Mouse (Mus musculus) NIH3T3 (cell line): ENCODE measurements around the gene Rtl8a.
"Not testable (repeated sequence)": the region's sequence is repeated elsewhere in the genome, so short reads cannot be mapped to it uniquely, and the experiment has no call there.

Source experiments
- DNase-seq: peaks from one replicate; pipeline ENCODE4 v3.0.0-alpha.2; 2012; ENCODE audit warnings: low read depth

Gene Rtl8a

DNA sequence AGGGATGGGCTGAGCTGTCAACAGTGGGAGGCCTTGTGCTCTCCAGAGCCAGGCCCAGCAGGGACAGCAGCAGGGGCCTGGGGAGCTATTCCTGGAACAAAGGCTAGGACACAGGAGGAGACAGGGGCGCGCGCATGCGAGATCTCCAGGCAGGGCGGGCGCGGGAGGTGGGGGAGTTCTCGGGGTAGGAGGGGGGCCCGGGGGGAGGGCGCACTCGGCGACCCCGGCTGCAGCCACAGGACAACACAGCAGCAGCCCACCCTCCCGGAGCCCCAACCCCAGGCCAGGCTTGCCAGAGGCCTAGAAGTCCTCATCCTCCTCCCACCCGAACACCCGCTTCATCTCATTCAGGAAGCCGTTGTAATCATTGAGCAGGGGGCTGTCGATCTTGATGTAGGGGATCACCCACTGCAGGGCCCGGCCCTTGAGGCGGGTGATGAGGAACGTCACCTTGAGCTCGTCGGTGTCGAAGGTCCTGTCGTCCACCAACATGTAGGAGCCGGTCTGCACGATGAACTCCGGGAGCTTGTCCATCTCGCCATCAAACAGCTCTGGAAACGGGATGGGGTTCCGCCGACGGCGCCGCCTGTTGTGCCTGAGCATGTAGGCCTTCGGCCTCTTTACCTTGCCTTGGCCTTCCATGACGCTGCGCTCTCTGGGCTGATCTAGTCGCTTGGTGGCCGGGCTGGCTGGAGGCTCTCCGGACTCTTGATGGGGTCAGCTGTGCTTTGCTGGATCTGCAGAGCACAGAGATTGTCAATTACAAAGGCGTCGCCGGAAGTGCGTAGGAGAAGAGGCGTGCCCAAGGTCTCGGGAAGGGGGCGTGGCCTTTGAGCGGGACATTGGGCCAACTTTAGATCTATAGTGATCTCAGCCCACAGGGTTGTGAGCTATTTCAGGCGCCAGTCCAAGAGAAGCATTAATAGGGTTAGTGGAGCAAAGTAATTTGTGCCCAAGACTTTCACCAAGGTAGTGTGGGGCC is at the start of gene Rtl8a:
Gene Rtl8a (minus strand): TSS at position 703 of the 982 bp plus-strand sequence.
- peak; percentile 93 for DNase-seq

DNA sequence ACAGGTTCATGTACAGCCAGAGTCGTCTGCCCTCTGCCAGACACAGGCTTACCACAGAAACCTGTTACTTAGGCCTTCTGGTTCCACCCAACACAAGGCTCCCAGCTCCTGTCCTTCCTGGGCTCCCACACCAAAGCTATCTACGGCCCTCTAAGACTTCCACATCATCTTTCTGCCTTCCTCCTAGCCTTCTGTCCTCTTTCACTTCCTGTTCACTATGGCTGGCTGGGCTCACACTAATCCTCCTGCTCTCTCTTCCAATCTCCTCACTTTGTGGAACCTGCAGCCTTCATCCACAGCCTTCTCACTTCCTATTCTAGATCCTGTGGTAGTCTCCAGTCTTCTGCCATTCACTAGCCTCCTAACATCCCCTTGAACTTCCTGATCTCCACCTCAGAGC is 49.7 kb upstream of the Rtl8a start:
- DNase-seq, result no peak

DNA sequence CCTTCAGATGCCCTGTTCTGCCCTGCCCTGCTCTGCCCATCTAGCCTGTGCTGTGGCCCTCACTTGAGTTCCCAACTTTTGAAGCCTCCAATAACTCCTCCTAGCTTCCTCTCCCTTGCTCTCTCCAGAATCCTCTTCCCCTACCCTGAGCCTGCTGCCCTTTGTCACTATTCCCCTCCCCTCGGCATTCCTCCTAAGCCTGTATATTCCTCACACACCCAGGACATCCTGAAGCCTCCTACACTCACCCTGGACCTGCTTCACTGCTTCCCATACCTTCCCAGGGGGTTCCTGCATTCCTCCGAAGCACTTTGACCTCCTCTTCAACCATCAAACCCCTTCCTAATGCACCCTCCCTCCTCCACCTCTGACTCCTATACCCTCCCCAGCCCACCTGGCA is 48.6 kb upstream of the Rtl8a start:
- DNase-seq, result no peak

DNA sequence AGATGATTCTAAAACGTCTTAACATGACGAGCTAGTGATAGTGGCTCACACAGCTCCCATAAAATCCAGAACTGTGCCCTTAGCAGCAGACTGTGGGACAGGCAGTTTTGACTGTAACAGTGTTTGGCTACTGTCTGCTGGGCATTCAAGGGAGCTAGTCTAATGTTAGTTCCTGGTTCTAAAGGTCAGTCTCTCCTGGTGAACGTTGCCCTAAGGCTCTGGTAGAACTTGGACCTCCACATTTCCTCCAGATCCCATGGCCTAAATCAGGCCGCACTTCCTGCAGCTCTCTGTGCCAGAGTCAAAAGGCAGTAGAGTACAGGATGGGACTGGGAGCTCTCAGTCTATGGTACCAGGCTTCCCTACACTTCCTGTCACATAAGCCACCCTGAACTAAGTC is 41.2 kb upstream of the Rtl8a start:
- not testable (repeated sequence) for DNase-seq

DNA sequence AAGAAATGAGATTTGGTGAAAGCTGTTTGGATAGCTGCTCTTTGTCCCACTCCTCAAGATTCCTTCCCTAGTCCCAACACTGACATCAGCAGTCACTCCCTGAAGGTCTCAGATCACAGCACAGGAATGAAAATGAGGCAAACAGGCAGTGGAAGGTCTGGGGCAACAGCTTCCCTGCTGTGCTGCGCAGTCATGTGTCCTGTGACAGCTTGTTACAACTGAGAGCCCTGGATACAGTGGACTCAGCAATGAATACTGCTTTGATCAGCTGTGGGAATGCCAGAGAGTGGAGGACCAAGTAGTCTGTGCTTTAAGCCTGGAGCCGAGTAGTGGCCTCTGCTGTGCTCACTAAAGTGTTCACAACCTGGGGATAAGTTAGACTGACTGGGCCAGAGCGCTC is 39.2 kb upstream of the Rtl8a start:
- not testable (repeated sequence) for DNase-seq

DNA sequence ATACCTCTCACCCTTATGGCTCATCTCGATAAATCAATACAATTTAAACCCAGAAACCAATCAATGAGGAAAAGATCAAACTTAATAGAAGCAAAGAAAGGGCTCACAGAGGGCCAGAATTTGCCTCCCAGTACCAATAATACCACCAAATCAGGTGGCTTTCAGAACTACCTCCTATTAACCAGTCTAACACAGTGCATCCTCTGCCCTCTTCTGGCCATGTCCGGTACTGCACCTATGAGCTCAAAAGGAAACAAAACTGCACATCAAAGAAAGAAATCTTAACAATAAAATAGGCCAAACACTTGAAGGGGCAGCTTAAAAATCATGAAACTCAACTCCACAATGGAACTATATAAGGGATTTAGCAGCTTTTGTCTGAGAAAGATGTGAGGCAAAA is 33.5 kb upstream of the Rtl8a start:
- DNase-seq, result not testable (repeated sequence)

DNA sequence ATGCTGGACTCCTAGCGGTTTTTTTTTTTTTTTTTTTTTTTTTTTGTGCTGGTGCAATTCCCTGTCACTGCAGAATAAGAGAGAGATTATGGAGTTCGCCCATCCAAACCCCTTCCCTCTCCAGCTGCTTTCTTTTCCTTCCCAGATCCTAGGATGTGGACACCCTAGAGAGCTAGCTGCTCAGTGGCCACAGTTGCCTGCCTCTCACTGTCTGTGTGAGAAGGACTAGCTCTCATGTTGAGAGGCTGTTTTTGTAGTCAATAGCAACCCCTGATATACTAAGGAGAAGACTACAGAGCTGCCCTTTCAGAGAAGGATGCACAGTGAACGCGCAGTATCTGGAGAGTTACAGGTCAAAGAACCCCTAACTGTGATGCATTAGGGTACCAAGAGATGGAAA is 27.2 kb upstream of the Rtl8a start:
- DNase-seq, result not testable (repeated sequence)

DNA sequence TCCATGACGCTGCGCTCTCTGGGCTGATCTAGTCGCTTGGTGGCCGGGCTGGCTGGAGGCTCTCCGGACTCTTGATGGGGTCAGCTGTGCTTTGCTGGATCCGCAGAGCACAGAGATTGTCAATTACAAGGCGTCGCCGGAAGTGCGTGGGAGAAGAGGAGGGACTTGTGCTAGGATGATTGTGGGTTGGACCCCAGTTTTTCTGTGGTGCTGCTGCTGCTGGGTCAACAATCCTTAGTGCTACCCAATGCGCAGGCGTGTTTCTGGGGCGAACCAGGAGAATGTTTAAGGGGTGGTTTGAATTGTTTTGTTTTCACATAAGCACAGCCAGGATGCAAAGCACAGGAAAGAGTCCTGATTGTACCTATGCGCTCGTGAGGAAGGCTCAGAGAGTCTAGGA is 26.8 kb upstream of the Rtl8a start, which contains the start of gene Rtl8b:
Gene Rtl8b (minus strand): TSS at position 115 of the 400 bp plus-strand sequence.
- DNase-seq, result peak; percentile 90

DNA sequence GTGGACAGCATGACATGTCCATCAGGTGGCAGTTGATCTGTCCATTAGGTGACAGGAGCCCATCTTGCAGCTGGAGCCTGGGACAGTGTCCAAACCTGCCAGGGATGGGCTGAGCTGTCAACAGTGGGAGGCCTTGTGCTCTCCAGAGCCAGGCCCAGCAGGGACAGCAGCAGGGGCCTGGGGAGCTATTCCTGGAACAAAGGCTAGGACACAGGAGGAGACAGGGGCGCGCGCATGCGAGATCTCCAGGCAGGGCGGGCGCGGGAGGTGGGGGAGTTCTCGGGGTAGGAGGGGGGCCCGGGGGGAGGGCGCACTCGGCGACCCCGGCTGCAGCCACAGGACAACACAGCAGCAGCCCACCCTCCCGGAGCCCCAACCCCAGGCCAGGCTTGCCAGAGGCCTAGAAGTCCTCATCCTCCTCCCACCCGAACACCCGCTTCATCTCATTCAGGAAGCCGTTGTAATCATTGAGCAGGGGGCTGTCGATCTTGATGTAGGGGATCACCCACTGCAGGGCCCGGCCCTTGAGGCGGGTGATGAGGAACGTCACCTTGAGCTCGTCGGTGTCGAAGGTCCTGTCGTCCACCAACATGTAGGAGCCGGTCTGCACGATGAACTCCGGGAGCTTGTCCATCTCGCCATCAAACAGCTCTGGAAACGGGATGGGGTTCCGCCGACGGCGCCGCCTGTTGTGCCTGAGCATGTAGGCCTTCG is 26.2 kb upstream of the Rtl8a start:
- not testable (repeated sequence) for DNase-seq

DNA sequence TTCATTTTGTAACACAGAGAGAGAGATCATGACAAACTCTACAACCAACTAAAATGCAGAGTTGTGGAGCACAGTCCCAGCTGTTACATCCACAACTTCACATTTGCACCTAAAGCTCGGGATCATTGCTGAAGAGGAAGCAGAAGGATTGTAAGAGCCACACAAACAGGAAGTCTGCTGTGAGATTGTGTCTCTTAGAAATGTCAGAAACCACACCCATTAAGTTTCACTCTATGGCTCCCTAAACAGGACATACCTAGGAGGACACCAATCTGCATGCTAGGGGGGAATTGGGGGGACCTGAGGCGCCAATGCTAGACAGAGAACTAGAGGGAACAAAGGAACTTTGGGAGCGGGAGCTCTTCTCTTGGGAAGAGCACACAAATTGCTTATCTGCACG is 9.4 kb upstream of the Rtl8a start:
- not testable (repeated sequence) for DNase-seq

DNA sequence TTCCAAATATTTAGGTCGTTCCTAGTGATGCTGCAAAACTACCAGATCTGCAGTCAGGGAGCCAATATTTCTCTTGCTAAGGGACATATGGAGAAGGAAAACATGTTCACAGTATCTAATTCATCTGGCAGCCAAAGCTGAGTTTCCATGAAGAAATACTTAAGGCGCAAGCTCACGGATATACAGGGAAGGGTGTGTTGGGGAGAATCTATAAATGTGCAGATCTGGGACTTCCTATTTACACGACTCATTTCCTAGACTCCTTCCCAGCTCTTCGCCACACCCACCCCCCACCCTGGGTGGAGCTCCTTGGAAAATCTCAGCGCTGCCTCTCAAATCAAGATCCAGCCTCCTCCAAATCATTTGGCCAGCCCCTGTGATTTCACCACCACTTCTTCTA is 2.4 kb upstream of the Rtl8a start:
- peak; percentile 3 for DNase-seq

DNA sequence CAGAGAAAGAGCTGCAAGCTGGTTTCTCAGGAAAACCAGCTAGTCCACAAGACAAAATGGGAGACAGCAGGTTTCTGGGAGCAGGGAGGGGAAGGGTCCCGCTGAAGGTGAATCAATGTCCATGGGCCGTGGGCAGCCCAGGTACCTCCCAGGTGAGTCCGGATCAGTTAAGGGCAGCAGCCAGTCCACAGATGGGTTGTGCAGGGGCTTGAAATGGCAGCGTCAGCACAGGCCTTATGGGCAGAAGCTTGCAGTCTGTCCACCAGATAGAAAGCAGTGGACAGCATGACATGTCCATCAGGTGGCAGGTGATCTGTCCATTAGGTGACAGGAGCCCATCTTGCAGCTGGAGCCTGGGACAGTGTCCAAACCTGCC is 890 bp downstream of the Rtl8a start:
- not testable (repeated sequence) for DNase-seq

DNA sequence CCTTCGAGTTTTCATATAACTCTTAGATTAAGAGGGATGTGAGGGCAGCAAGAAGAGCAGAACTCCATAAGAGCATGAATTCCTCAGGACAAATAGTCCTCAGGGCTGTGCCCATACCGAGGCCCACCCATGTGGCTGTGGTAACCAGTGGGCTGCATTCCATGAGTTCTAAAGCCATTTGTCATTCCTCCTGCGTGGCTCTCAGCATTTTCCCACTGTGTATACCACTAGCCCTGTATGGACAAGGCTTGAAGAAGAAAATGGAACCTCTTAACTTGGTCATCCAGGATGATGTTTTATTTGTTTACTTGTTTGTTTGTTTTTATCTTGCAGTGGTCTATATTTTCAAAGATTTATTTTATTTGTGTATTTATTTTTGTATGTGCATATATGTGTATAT is 5.4 kb downstream of the Rtl8a start:
- not testable (repeated sequence) for DNase-seq

DNA sequence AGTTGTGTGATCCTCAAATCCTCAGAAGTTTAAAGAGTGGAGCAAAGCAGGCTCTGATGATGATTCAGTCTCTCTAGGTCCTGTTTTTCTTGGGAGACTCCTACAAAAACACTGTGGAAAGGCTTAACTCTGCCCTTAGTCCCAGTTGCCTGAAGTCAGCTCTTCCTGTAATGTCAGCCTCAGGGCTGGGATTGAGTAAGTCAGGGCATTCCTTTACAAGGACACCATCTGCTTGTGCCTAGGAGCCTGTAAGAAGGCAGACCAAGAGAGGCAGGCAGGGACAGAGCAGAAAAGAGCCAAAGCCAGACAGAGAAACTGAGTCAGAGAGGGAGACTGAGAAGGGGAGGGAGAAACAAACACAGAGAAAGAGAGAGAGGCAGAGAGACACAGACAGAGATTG is 32.1 kb downstream of the Rtl8a start:
- not testable (repeated sequence) for DNase-seq

DNA sequence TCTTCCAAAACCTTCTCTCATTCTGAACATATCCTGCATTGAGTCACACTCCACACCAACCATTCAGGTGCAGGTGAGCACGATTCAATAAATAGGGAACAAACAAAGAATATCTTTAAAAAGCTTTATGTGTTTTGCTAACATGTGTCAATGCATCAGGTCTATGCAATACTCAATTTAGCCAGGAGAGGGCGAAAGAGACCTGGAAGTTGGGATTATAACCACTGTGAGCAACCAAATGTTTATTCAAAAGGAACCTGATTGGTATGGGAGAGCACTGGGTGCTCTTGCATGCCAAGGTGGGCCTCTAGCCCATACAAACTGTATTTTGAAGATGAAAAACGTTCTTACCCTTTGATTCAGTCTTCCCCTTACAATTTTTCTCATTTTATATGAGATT is 32.9 kb downstream of the Rtl8a start:
- peak; percentile 81 for DNase-seq

DNA sequence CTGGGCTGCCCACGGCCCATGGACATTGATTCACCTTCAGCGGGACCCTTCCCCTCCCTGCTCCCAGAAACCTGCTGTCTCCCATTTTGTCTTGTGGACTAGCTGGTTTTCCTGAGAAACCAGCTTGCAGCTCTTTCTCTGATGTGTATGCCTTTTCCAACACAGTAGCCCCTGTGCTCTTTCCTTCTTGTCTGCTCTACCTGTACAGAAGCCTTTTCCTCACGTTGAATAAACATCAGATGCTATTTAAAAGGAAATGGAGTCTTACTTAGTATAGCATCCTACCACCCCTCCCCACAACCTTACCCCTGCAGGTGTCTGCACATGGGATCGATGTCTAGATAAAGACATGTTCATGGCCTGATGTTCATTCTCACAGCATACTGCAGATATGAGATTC is 34.6 kb downstream of the Rtl8a start, which contains the start of gene Gm14597:
Gene Gm14597 (minus strand): TSS at position 101 of the 400 bp plus-strand sequence.
- DNase-seq, result not testable (repeated sequence)

DNA sequence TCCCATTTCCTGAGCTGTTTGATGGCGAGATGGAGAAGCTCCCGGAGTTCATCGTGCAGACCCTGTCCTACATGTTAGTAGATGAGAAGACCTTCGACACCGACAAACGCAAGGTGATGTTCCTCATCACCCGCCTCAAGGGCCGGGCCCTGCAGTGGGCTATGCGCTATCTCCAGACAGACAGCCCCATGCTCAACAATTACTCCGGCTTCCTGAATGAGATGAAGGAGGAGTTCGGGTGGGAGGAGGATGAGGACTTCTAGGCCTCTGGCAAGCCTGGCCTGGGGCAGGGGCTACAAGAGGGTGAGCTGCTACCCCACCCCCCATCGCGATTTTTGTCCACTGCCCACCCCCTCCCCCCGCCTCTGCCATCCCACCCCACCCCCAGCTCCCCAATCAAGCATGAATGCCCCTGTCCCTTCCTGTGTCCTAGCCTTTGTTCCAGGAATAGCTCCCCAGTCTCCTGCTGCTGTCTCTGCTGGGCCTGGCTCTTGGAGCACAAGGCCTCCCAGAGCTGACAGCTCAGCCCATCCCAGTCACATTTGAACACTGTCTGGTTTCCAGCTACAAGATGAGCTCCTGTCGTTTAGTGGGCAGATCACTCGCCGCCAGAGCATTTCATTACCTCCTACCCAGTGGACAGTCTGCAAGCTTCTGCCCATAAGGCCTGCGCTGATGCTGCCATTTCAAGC is 35.2 kb downstream of the Rtl8a start:
- DNase-seq, result peak; percentile 1

DNA sequence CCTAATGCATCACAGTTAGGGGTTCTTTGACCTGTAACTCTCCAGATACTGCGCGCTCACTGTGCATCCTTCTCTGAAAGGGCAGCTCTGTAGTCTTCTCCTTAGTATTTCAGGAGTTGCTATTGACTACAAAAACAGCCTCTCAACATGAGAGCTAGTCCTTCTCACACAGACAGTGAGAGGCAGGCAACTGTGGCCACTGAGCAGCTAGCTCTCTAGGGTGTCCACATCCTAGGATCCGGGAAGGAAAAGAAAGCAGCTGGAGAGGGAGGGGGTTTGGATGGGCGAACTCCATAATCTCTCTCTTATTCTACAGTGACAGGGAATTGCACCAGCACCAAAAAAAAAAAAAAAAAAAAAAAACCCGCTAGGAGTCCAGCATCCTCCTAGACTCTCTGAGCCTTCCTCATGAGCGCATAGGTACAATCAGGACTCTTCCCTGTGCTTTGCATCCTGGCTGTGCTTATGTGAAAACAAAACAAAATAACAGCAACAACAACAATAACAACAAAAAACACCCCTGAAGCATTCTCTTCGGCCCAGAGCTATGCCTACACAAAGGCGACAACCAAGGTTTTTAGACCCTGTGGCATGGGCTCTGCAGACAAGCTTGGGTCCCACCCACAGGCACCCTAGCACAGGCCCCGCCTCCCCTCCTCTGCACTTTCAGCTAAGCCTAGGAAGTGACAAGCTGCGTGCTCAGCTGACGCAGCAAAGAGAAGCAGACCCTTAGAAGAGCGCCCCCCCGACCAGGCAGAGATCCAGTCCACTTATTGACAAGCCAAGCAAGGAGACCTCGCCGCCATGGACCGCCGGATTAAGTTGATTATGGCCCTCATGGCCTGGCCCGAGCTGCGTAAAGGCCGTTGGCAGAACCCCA is 36.0 kb downstream of the Rtl8a start, which contains the start of gene Rtl8c:
Gene Rtl8c (plus strand): TSS at position 791 of the 880 bp plus-strand sequence.
- DNase-seq, result peak; percentile 55

DNA sequence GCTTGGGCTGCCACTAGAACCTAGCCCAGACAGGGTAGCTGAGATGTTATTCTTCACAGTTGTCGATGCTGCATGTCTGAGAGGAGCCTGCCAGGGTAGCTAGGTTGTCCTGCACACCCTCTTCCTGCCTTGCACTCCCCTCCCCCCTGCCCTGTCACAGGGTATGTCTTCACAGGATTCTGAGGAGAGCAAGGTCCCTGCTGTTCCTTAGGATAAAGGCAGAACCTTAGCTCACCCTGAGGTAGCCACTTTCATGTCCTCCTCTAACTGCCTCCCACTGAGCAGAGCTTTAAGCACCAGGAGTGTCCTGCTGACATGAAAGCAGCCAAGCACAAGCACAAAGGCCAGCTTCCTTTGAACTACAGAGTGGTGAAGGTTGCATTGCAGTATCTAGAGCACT is 37.3 kb downstream of the Rtl8a start:
- not testable (repeated sequence) for DNase-seq

DNA sequence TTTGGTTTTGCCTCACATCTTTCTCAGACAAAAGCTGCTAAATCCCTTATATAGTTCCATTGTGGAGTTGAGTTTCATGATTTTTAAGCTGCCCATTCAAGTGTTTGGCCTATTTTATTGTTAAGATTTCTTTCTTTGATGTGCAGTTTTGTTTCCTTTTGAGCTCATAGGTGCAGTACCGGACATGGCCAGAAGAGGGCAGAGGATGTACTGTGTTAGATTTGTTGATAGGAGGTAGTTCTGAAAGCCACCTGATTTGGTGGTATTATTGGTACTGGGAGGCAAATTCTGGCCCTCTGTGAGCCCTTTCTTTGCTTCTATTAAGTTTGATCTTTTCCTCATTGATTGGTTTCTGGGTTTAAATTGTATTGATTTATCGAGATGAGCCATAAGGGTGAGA is 43.5 kb downstream of the Rtl8a start:
- not testable (repeated sequence) for DNase-seq
